Mouse (Mus musculus) lung, postnatal 4 days (tissue): Measurements from ENCODE around the gene Cdhr4.
"Not testable (repeated sequence)": the region's sequence is repeated elsewhere in the genome, so short reads cannot be mapped to it uniquely, and the experiment has no call there.

Experiments
- DNase-seq, 2 experiments: peaks; one replicate each; pipeline ENCODE4 v3.0.0; 2021

The Cdhr4 gene

DNA sequence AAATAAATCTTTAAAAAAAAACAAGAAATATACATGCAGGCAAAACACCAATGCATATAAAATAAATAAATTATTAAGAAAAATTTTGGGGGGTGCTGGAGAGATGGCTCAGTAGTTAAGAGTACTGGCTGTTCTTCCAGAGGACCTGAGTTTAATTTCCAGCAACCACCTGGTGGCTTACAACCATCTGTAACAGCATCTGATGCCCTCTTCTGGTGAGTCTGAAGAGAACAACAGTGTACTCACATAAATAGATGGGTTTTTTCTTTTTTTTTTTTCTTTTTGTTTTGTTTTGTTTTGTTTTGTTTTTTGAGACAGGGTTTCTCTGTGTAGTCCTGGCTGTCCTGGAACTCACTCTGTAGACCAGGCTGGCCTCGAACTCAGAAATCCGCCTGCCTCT is 21.3 kb downstream of the Cdhr4 start:
- not testable (repeated sequence) for DNase-seq

GRCm38 (mm10) chr9:108017127-108017526 is 24.8 kb downstream of the Cdhr4 start:
- no peak for DNase-seq

GRCm38 (mm10) chr9:108020741-108021140 is 28.4 kb downstream of the Cdhr4 start:
- DNase-seq = no peak

GRCm38 (mm10) chr9:108023216-108023615 is 30.9 kb downstream of the Cdhr4 start:
- DNase-seq = no peak

- no peak for DNase-seq
Measured at GRCm38 (mm10) chr9:108026584-108026983, 34.3 kb downstream of the Cdhr4 start.

DNA sequence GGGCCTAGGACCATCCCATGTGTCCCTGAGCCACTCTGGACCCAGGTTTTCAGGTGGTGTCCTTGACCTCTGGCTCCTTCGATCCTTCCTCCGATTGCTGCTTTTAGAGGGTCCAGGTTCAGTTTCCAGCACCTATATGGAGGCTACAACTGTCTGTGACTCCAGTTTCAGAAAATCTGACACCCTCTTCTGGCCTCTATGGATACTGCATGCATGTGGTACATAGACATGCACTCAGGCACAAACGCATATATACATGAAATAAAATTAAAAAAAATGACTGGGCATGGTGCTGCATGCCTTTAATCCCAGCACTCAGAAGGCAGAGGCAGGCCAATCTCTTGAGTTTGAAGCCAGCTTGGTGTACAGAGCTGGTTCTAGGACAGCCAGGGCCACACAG is 35.6 kb downstream of the Cdhr4 start:
- no peak for DNase-seq

- DNase-seq = no peak
Measured at GRCm38 (mm10) chr9:108032126-108032525, 39.8 kb downstream of the Cdhr4 start.

GRCm38 (mm10) chr9:108035331-108036156 is 43.2 kb downstream of the Cdhr4 start:
- DNase-seq = no peak

DNA sequence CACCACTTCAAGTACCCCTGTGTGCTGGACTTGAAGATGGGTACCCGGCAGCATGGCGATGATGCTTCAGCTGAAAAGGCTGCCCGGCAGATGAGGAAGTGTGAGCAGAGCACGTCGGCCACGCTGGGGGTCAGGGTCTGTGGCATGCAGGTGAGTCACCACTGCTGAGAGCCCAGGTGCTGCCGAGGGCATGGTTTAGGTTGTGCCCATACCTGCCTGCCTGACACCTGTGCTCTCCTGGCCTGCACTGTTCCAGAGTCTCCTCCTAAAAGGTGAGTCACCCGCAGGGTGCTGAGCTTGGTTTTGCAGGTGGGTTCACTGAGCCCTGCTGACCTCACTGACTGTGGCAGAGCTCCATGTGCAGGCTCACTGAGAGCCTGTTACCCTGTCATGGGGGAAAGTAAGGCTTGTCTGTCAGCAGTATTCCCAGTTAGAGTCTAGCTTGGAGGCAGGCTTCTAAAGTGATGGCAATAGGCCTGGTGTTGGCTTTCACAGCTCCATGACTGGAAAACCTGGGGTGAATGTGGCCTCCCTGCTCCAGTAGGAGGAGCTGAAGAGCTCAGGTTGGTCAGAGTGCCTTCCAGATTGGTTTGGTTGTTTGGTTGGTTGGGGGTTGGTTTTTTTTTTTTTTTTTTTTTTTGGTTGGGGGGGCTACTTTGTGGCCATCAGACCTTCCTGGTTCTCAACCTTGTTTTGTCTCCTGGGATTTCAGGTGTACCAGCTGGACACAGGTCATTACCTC is 52.6 kb downstream of the Cdhr4 start:
- DNase-seq = no peak

- no peak for DNase-seq
Measured at GRCm38 (mm10) chr9:108046582-108046981, 54.3 kb downstream of the Cdhr4 start.

DNA sequence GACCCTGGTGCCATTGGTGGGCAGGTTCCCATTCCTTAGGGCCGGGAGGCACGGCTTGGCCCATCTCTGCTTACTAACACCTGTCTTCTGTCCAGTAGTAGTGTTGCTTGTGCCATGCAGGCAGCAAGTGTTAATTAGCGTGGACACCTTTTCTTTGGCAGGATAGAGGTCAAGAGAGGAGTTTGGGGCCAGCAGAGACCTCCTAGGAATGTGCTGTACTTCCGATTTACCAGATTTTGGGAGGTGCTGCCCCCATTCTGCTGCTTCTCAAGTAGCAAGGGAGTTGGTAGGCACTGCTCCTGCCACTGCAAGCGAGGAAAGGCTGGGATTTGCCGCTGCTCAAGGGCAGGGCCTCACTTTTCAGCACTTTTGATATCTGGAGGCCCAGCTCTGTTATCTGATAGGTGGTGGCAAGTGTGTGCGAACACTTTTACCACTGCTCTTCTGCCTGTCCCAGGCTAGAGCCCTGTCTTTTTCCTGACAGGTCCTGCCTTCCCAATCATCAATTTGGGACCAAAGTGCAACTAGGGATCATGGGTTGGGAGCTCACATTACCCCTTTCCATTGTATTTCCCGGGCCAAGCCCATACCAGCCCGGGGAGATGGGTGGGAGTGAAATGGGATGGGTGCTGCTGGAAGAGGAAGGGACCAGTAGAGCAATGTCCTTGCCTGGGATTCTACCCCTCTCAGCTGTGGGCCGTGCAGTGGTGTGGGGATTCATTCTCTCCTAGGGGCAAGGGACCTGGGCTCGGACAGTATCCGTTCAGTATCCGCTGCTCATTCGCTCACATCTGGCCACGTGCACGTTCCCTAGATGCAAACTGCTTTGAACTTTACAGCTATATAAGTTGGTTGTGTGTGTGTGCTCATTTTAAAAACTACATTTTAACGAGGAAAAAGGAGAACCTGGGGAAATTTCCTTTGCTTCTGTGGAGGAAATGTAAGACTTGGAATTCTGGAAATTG is 55.6 kb downstream of the Cdhr4 start:
- no peak for DNase-seq

DNA sequence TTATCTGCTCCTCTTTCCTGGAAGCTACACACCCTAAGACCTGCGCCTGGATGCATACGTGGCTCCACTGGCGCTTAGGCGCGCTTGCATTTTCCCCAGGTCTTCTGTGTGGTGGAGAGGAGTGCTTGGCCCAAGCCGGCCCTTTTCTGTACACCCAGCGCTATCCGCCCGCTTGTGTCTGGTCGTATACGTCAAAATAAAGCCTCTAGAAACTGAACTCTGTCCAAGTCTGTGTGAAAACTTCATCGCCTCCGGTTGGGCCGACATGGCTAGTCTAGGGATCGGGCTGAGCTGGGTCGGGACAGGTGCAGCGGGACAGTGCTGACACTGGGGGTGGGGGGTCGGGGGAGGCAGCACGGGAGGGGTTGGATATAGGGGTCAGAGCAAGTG is 56.3 kb downstream of the Cdhr4 start:
- DNase-seq = no peak

DNA sequence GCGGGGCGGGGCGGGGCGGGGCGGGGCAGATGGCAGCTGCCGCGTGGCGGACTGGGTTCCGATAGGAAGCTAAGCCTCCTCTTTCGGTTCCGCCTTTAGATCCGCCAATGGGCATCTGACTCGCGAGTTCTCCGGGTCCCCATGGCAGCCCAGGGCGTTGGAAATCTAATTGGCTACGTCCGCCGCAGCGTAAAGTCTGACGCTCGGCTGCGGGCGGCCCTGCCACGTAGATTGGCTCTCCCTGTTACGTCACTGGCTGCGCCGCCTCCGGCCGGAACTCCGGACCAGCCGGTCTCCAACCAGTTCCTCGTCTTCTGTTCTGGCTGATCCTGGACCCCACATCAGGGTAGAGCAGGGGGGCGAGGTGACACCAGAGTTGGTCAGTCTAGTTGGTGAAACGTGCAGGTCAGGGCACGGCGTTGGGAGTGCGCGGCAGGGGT is 56.7 kb downstream of the Cdhr4 start, which contains the start of gene Gmppb:
Gene Gmppb (plus strand): TSS at position 227 of the 440 bp plus-strand sequence.
- DNase-seq = peak; percentile 97 to 98
